Mouse (Mus musculus) mesoderm, embryonic 11.5 days (tissue): ENCODE results near the gene Lrrtm4.

Source experiments
- DNase-seq: peaks from one replicate; pipeline ENCODE4 v3.0.0-alpha.2; 2012; ENCODE audit warnings: low read depth, low spot score

Lrrtm4 gene

DNA sequence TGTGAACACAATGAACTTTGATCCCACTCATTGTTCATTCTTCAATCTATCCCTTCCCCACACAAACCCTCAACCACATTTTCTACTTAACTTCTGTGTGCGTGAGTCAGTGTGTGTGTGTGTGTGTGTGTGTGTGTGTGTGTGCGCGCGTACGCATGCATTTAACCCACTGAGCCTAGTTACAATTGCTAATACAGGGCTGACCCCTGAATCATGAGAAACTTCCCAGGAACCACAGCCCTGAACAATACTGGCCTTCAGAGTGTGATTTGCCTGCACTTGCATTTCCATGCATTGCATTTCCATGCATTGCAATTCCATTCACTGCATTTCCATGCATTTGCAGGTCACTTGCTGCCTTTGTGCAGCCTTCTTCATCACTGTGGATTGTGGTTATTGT, 701.8 kb downstream of the Lrrtm4 start:
- no peak for DNase-seq

- no peak for DNase-seq
Measured at GRCm38 (mm10) chr6:80733416-80733815, 714.7 kb downstream of the Lrrtm4 start.

- no peak for DNase-seq
Measured at GRCm38 (mm10) chr6:80750769-80751168, 732.1 kb downstream of the Lrrtm4 start.

DNA sequence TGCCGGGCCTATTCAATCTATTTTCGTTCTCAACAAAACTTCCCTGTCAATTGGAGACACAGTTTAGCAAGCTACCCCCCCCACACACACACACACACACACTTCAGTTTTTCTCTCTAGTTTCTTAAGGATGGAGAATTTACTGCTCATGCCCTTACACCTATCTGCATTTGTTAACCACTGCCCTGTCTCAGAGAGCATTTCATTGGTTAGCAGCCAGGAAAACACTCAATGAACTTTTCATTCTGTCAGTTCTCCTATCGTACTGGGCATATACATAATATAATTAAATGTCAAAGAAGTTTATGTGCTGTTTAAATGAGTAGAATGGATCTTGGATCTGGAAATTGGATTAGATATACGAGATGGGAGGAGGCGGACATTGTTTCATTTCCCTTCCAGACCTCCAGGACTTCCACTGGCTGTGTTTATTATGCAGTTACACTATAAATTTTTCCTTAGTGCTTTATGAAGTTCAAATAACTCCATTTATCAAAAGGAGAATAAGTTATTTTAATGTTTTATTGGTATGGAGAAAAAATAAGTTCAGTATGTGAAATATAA, 742.0 kb downstream of the Lrrtm4 start:
- DNase-seq = no peak

DNA sequence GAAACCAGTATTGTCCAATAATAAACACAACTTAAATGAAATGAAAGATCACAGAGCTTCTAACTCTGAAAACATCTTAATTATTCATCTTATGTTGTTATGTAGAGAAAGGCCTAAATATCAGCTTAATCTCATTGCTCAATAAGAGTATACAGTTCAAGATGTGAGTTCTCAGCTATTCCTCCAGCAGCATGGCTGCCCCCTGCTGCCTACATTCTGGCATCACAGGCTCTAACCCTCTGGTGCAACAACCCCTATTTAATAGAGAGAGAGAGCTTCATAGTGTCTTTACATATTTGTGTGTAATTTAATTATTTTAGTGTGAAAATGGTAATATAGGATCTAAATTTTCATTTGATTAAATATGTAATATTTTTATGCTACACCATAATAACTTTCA, 767.6 kb downstream of the Lrrtm4 start:
- peak; percentile 2 for DNase-seq

GRCm38 (mm10) chr6:80823753-80824152, 805.1 kb downstream of the Lrrtm4 start:
- no peak for DNase-seq

DNA sequence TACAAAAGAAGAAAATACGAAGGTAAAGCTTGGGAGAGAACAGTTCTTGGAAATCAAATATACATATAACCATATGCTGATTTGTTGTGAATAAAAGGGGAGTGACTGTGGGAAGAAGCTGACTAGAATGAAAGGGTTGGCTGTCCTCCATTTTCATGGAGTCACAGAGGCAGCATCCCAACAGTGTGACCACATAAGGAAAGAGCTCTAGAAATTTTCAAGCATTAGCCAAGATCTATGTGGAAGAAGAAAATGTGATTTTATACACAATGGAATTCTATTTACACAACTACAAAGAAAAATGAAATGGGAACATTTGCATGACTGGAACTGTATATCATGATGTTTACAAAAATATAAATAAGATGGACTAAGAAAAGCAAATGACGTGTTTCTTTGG, 821.1 kb downstream of the Lrrtm4 start:
- no peak for DNase-seq

DNA sequence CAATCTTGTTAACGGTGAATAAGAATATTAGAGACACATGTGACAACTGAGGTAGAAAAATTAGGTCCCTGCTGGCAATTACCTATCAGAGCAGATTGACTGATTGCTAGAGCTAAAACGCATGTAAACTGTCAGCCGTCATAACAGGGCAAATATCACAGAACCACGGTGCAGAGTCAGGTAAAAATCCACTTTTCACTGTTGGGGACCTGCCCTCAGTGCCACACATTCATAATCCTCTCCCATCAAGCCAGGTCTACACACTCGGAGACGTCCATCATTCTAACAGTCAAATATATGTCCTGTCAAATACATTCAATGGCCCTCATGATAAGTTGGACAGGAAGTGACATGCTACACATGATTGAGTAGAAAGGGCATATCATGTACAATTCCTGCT, 826.6 kb downstream of the Lrrtm4 start:
- DNase-seq = no peak

DNA sequence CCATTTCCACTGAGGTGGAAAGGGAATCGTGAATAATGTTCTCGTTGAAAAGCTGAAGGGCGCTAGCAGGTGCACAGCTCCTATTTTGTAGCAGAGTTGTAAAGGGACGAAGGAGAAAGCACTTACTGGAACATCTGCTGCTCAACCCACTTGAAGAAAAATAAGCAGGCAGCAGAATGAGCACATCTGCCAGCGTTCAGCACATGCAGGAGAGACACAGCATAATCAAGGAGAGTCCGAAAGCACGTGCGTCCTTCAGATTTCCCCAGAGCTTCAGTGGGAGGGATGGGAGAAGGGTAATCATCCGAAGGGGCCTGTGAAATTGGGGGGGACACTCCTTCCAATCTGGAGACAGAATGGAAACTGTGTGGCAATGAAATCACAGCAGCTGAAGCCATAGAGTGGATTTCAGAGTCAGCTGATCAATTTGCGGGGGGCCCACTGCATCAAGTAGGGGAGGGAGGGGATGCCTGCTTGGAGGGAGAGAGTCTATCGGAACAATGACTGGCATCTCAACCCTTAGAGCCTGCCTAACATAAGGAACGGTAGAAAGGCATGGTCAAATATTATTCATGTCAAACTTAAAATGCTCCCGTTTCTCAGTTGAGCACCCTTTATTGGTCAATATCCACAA, 838.4 kb downstream of the Lrrtm4 start:
- DNase-seq = peak; percentile 12
